Mouse (Mus musculus): Measurements from ENCODE around the gene Gm3532.
"Not testable (repeated sequence)": the region's sequence is repeated elsewhere in the genome, so short reads cannot be mapped to it uniquely, and the experiment has no call there.

Gene Gm3532

GRCm38 (mm10) chr14:5538196-5538595, at the start of gene Gm3532:
Gene Gm3532 (plus strand): TSS chr14:5538496.
- not testable (repeated sequence) for DNase-seq

DNA sequence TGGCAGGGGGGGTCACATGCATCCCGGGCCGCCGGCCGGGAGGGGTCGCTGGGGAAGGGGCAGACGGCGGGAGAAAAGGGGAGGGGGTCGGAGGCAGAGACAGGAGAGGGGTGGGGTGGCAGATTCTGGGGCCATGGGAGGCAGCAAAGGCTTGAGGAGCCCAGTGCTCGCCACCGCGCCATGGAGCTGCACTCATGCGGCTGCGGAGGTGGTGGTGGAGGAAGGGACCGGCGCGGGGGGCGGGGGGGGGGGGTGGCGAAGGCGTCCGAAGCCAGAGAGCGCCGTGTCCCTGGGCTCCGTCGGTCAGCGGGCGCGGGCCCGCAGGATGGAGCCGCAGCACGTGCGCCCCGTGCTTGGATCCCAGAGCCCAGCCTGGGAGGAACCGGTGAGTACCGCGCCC, 36.9 kb upstream of the Gm3532 start, which contains the start of gene Gm3488:
Gene Gm3488, plus strand, starts transcription at position 301 of the 400 bp plus-strand sequence.
- not testable (repeated sequence) for DNase-seq

Data from right cerebral cortex, adult 18-20 months (tissue).